Mouse (Mus musculus): ENCODE data around the gene Upk3bl. TPM values are rescaled to one million over a fixed set of nuclear protein-coding genes. Genes with fewer than 3 reads are reported as not detected.
A peak's percentile ranks its signal among the peaks of the same experiment; 100 is the strongest.
"Not testable (repeated sequence)": the region's sequence is repeated elsewhere in the genome, so short reads cannot be mapped to it uniquely, and the experiment has no call there.

The Upk3bl gene
- polyA plus RNA-seq, 1 experiment = not detected

- no peak for DNase-seq (ENCODE audit: low read depth in 1 of 2, low spot score in 2 of 2)
- H3K4me3 ChIP-seq (ENCODE audit: extremely low read depth, insufficient read depth, insufficient read length) = no peak overlapping the region
- no peak overlapping the region for H3K27ac ChIP-seq (ENCODE audit: insufficient read depth, low read length)
- H3K4me1 ChIP-seq (ENCODE audit: control insufficient read depth, insufficient read depth, insufficient read length) = peaks cover 11% of the 10 kb centered on the region; the same call in 1 of the 2 replicates
- WGBS = 73% methylated on average over 13 of the region's 13 CpGs
- no peak for TF ChIP-seq POLR2A (IDR thresholded peaks at IDR 0.05; ENCODE audit: low read depth, low read length)
- 0 out of 2 replicates have a peak, but pooled peaks have one; percentile 11 for TF ChIP-seq CTCF (IDR thresholded peaks at IDR 0.05; ENCODE audit: extremely low read depth, insufficient read depth, insufficient read length, insufficient replicate concordance)
- no peaks in the 10 kb centered on the region for H3K36me3 ChIP-seq (ENCODE audit: control insufficient read depth, insufficient read depth, low read length)
- no peaks in the 10 kb centered on the region for H3K27me3 ChIP-seq (ENCODE audit: control insufficient read depth, insufficient read depth, low read length)
Observed at GRCm38 (mm10) chr5:136044865-136045264, 9.4 kb upstream of the Upk3bl start.

GRCm38 (mm10) chr5:136045408-136045807 is 8.9 kb upstream of the Upk3bl start:
- 34% methylated on average over 9 of the region's 9 CpGs for WGBS
- peak in 1 of 2 experiments; percentile 29 for DNase-seq (ENCODE audit: low read depth in 1 of 2, low spot score in 2 of 2)

GRCm38 (mm10) chr5:136045987-136046386 is 8.3 kb upstream of the Upk3bl start:
- H3K27ac ChIP-seq (ENCODE audit: insufficient read depth, low read length) = no peak overlapping the region
- DNase-seq (ENCODE audit: low read depth in 1 of 2, low spot score in 2 of 2) = peak; percentile 33 to 78
- WGBS = 4% methylated on average over 10 of the region's 10 CpGs
- H3K27me3 ChIP-seq (ENCODE audit: control insufficient read depth, insufficient read depth, low read length) = no peaks in the 10 kb centered on the region
- H3K36me3 ChIP-seq (ENCODE audit: control insufficient read depth, insufficient read depth, low read length) = no peaks in the 10 kb centered on the region
- peak; percentile 78; the same call in 1 of the 2 replicates for TF ChIP-seq CTCF (IDR thresholded peaks at IDR 0.05; ENCODE audit: extremely low read depth, insufficient read depth, insufficient read length, insufficient replicate concordance)
- no peak for TF ChIP-seq POLR2A (IDR thresholded peaks at IDR 0.05; ENCODE audit: low read depth, low read length)
- no peak overlapping the region for H3K4me3 ChIP-seq (ENCODE audit: extremely low read depth, insufficient read depth, insufficient read length)
- H3K4me1 ChIP-seq (ENCODE audit: control insufficient read depth, insufficient read depth, insufficient read length) = 0 out of 2 replicates have a peak, but pooled peaks cover 2% of the 10 kb centered on the region

More at GRCm38 (mm10) chr5:136045408-136045807, 8.9 kb upstream of the Upk3bl start:
- Histone ChIP-seq H3K4me1 (ENCODE audit: control insufficient read depth, insufficient read depth, insufficient read length) (peaks cover 7% of the 10 kb centered on the region; the same call in 1 of the 2 replicates), H3K27ac (ENCODE audit: insufficient read depth, low read length) (no peak overlapping the region), H3K27me3 (ENCODE audit: control insufficient read depth, insufficient read depth, low read length) (no peaks in the 10 kb centered on the region), H3K36me3 (ENCODE audit: control insufficient read depth, insufficient read depth, low read length) (no peaks in the 10 kb centered on the region), H3K4me3 (ENCODE audit: extremely low read depth, insufficient read depth, insufficient read length) (no peak overlapping the region)
- TF ChIP-seq CTCF (IDR thresholded peaks at IDR 0.05; ENCODE audit: extremely low read depth, insufficient read depth, insufficient read length, insufficient replicate concordance) (peak; percentile 26; the same call in 1 of the 2 replicates), POLR2A (IDR thresholded peaks at IDR 0.05; ENCODE audit: low read depth, low read length) (no peak)

DNA sequence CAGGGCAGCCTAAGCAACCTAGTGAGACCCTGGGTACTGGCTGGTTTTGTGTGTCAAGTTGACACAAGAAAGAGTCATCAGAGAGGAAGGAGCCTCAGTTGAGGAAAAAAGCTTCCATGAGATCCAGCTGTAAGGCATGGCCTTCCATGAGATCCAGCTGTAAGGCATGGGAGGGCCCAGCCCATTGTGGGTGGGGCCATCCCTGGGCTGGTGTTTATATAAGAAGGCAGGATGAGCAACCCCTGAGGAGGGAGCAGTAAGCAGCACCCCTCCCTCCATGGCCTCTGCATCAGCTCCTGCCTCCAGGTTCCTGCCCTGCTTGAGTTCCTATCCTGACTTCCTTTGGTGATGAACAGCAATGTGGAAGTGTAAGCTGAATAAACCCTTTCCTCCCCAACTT is 5.8 kb upstream of the Upk3bl start:
- H3K27me3 ChIP-seq (ENCODE audit: control insufficient read depth, insufficient read depth, low read length); H3K36me3 ChIP-seq (ENCODE audit: control insufficient read depth, insufficient read depth, low read length); H3K27ac ChIP-seq (ENCODE audit: insufficient read depth, low read length); H3K4me1 ChIP-seq (ENCODE audit: control insufficient read depth, insufficient read depth, insufficient read length); DNase-seq (ENCODE audit: low read depth in 1 of 2, low spot score in 2 of 2); H3K4me3 ChIP-seq (ENCODE audit: extremely low read depth, insufficient read depth, insufficient read length): not testable (repeated sequence)

GRCm38 (mm10) chr5:136049926-136050325 is 4.4 kb upstream of the Upk3bl start:
- H3K36me3 ChIP-seq (ENCODE audit: control insufficient read depth, insufficient read depth, low read length) = no peaks in the 10 kb centered on the region
- H3K27me3 ChIP-seq (ENCODE audit: control insufficient read depth, insufficient read depth, low read length) = no peaks in the 10 kb centered on the region
- 81% methylated on average over 6 of the region's 6 CpGs for WGBS
- TF ChIP-seq POLR2A (IDR thresholded peaks at IDR 0.05; ENCODE audit: low read depth, low read length) (no peak), CTCF (IDR thresholded peaks at IDR 0.05; ENCODE audit: extremely low read depth, insufficient read depth, insufficient read length, insufficient replicate concordance) (no peak)
- H3K4me1 ChIP-seq (ENCODE audit: control insufficient read depth, insufficient read depth, insufficient read length) = peaks cover 2% of the 10 kb centered on the region; the same call in 1 of the 2 replicates
- DNase-seq (ENCODE audit: low read depth in 1 of 2, low spot score in 2 of 2) = no peak
- H3K4me3 ChIP-seq (ENCODE audit: extremely low read depth, insufficient read depth, insufficient read length) = no peak overlapping the region
- no peak overlapping the region for H3K27ac ChIP-seq (ENCODE audit: insufficient read depth, low read length)

GRCm38 (mm10) chr5:136051231-136052085 is 2.8 kb upstream of the Upk3bl start:
- DNase-seq (ENCODE audit: low read depth in 1 of 2, low spot score in 2 of 2) = no peak
- no peaks in the 10 kb centered on the region for H3K27me3 ChIP-seq (ENCODE audit: control insufficient read depth, insufficient read depth, low read length)
- 56% methylated on average over 10 of the region's 10 CpGs for WGBS
- H3K4me1 ChIP-seq (ENCODE audit: control insufficient read depth, insufficient read depth, insufficient read length) = peaks cover 2% of the 10 kb centered on the region; the same call in 1 of the 2 replicates
- TF ChIP-seq POLR2A (IDR thresholded peaks at IDR 0.05; ENCODE audit: low read depth, low read length) = no peak
- no peak for TF ChIP-seq CTCF (IDR thresholded peaks at IDR 0.05; ENCODE audit: extremely low read depth, insufficient read depth, insufficient read length, insufficient replicate concordance)
- no peak overlapping the region for H3K4me3 ChIP-seq (ENCODE audit: extremely low read depth, insufficient read depth, insufficient read length)
- H3K27ac ChIP-seq (ENCODE audit: insufficient read depth, low read length) = no peak overlapping the region
- H3K36me3 ChIP-seq (ENCODE audit: control insufficient read depth, insufficient read depth, low read length) = no peaks in the 10 kb centered on the region

All from spleen, adult 2 months (tissue).